Mouse (Mus musculus) spleen, postnatal 4 days (tissue): Measurements from ENCODE around the gene Slc9a3r2.

Source experiments
- DNase-seq, 2 experiments: peaks; one replicate each; pipeline ENCODE4 v3.0.0; 2022; ENCODE audit warnings: low spot score in 2 of 2

The Slc9a3r2 gene

GRCm38 (mm10) chr17:24593992-24594890, 55.9 kb downstream of the Slc9a3r2 start:
- DNase-seq = no peak

- DNase-seq = no peak
These were observed 56.9 kb downstream of the Slc9a3r2 start for GRCm38 (mm10) chr17:24593248-24593647.

- DNase-seq = no peak
These were observed 58.4 kb downstream of the Slc9a3r2 start for GRCm38 (mm10) chr17:24591695-24592094.

GRCm38 (mm10) chr17:24590943-24591342, 59.2 kb downstream of the Slc9a3r2 start:
- no peak for DNase-seq
